Mouse (Mus musculus) MEL (cell line): ENCODE results near the gene Rab44. TPM values are rescaled to one million over a fixed set of nuclear protein-coding genes. Genes with fewer than 3 reads are reported as not detected.

Source experiments
- DNase-seq: peaks from one replicate; pipeline ENCODE4 v3.0.0; 2011; ENCODE audit warnings: low read depth, low spot score
- H3K27ac ChIP-seq: 2 replicates; pipeline ENCODE4 v1.5.1; 2012; ENCODE audit warnings: low read depth, mild to moderate bottlenecking, control low read depth, low read length, moderate library complexity; ENCODE audit not compliant: control insufficient read depth
- H3K27me3 ChIP-seq, 2 experiments: fragments of 150-350 bp in 1 of 2; sonication (generic) in 1 of 2; 2 replicates each; pipeline ENCODE4 v1.6.1; 2012; ENCODE audit warnings: low read length in 2 of 2, mild to moderate bottlenecking in 2 of 2, improper control_type of control experiment in 1 of 2, moderate library complexity in 1 of 2; ENCODE audit not compliant: insufficient read depth in 2 of 2, control insufficient read depth in 1 of 2
- H3K36me3 ChIP-seq, 2 experiments: 2 replicates each; pipeline ENCODE4 v1.6.1; 2012 to 2014; ENCODE audit warnings: low read length in 2 of 2, improper control_type of control experiment in 1 of 2, inconsistent platforms in 1 of 2, mild to moderate bottlenecking in 1 of 2; ENCODE audit not compliant: insufficient read depth in 2 of 2, control insufficient read depth in 1 of 2
- H3K4me1 ChIP-seq, 2 experiments: fragments of 150-350 bp in 1 of 2; sonication (generic) in 1 of 2; 2 replicates each; pipeline ENCODE4 v1.6.1; 2012; ENCODE audit warnings: low read length in 2 of 2, improper control_type of control experiment in 1 of 2, mild to moderate bottlenecking in 1 of 2; ENCODE audit not compliant: insufficient read depth in 2 of 2, control insufficient read depth in 1 of 2
- H3K4me3 ChIP-seq, 2 experiments: fragments of 150-350 bp in 1 of 2; sonication (generic) in 1 of 2; 2 replicates each; pipeline ENCODE4 v1.5.1; 2012; ENCODE audit warnings: low read depth in 2 of 2, low read length in 2 of 2, mild to moderate bottlenecking in 2 of 2, moderate library complexity in 2 of 2, control low read depth in 1 of 2, improper control_type of control experiment in 1 of 2; ENCODE audit not compliant: control insufficient read depth in 1 of 2, insufficient read depth in 1 of 2
- H3K79me2 ChIP-seq: 2 replicates; pipeline ENCODE4 v1.6.1; 2012; ENCODE audit warnings: mild to moderate bottlenecking, low read length, moderate library complexity; ENCODE audit not compliant: control insufficient read depth, poor library complexity, insufficient read depth
- H3K9ac ChIP-seq: 2 replicates; pipeline ENCODE4 v1.6.1; 2012; ENCODE audit warnings: low read depth, mild to moderate bottlenecking, control low read depth, low read length, moderate library complexity; ENCODE audit not compliant: control insufficient read depth, poor library complexity, severe bottlenecking
- H3K9me3 ChIP-seq: fragments of 150-350 bp; sonication (generic); replicated peaks from 2 replicates; pipeline ENCODE4 v1.6.1; 2012; ENCODE audit warnings: mild to moderate bottlenecking, low read length, improper control_type of control experiment, moderate library complexity; ENCODE audit not compliant: insufficient read depth
- BHLHE40 ChIP-seq: IDR thresholded peaks from 2 replicates; pipeline ENCODE4 v1.6.1; 2012; ENCODE audit warnings: low read depth, mild to moderate bottlenecking, inconsistent platforms, low read length, improper control_type of control experiment, borderline replicate concordance
- ETS1 ChIP-seq: IDR thresholded peaks from 2 replicates; pipeline ENCODE4 v1.6.1; 2012; ENCODE audit warnings: low read depth, mild to moderate bottlenecking, inconsistent platforms, low read length, improper control_type of control experiment, moderate library complexity
- GABPA ChIP-seq: IDR thresholded peaks from 2 replicates; pipeline ENCODE4 v1.6.1; 2012; ENCODE audit warnings: low read depth, mild to moderate bottlenecking, inconsistent platforms, low read length, improper control_type of control experiment, moderate library complexity
- GATA1 ChIP-seq: IDR thresholded peaks from 2 replicates; pipeline ENCODE4 v1.6.1; 2011; ENCODE audit warnings: low read depth, low read length, improper control_type of control experiment
- HCFC1 ChIP-seq: IDR thresholded peaks from 2 replicates; pipeline ENCODE4 v1.6.1; 2012; ENCODE audit warnings: low read depth, mild to moderate bottlenecking, inconsistent platforms, low read length, improper control_type of control experiment, moderate library complexity
- JUND ChIP-seq: IDR thresholded peaks from 2 replicates; pipeline ENCODE4 v1.6.1; 2011; ENCODE audit warnings: low read depth, mild to moderate bottlenecking, improper control_type of control experiment, low read length
- MEF2A ChIP-seq: IDR thresholded peaks from 2 replicates; pipeline ENCODE4 v1.6.1; 2014; ENCODE audit warnings: low read depth, mild to moderate bottlenecking, inconsistent platforms, low read length, improper control_type of control experiment; ENCODE audit not compliant: poor library complexity, insufficient replicate concordance, severe bottlenecking; ENCODE audit errors: extremely low read depth
- MXI1 ChIP-seq: IDR thresholded peaks from 2 replicates; pipeline ENCODE4 v1.6.1; 2011; ENCODE audit warnings: mild to moderate bottlenecking, low read depth, low read length, improper control_type of control experiment
- MYB ChIP-seq: IDR thresholded peaks from 2 replicates; pipeline ENCODE4 v1.6.1; 2011; ENCODE audit warnings: mild to moderate bottlenecking, low read depth, low read length, improper control_type of control experiment
- NELFE ChIP-seq: IDR thresholded peaks from 2 replicates; pipeline ENCODE4 v1.6.1; 2011; ENCODE audit warnings: low read depth, low read length, improper control_type of control experiment
- NRF1 ChIP-seq: IDR thresholded peaks from 2 replicates; pipeline ENCODE4 v1.6.1; 2014; ENCODE audit warnings: low read depth, mild to moderate bottlenecking, inconsistent platforms, low read length, improper control_type of control experiment, moderate library complexity; ENCODE audit not compliant: poor library complexity, insufficient read depth, severe bottlenecking
- POLR2AphosphoS5 ChIP-seq: IDR thresholded peaks from 2 replicates; pipeline ENCODE4 v1.6.1; 2012; ENCODE audit warnings: low read depth, borderline replicate concordance, mild to moderate bottlenecking, inconsistent platforms, low read length, moderate library complexity, mixed read lengths
- RAD21 ChIP-seq: IDR thresholded peaks from 2 replicates; pipeline ENCODE4 v1.6.1; 2011; ENCODE audit warnings: mild to moderate bottlenecking, low read depth, low read length, improper control_type of control experiment
- SMC3 ChIP-seq: IDR thresholded peaks from 2 replicates; pipeline ENCODE4 v1.6.1; 2011; ENCODE audit warnings: low read depth, low read length, improper control_type of control experiment
- TAL1 ChIP-seq: IDR thresholded peaks from 2 replicates; pipeline ENCODE4 v1.6.1; 2012; ENCODE audit warnings: mild to moderate bottlenecking, inconsistent platforms, low read length, moderate library complexity, mixed read lengths
- UBTF ChIP-seq: IDR thresholded peaks from 2 replicates; pipeline ENCODE4 v1.6.1; 2012; ENCODE audit warnings: low read depth, mild to moderate bottlenecking, inconsistent platforms, low read length, improper control_type of control experiment, moderate library complexity, borderline replicate concordance; ENCODE audit not compliant: insufficient read depth
- USF1 ChIP-seq: IDR thresholded peaks from 2 replicates; pipeline ENCODE4 v1.6.1; 2014; ENCODE audit warnings: low read depth, mild to moderate bottlenecking, inconsistent platforms, low read length, improper control_type of control experiment, moderate library complexity
- polyA plus RNA-seq, 2 experiments: library from polyadenylated mRNA; stranded (reverse) in 1 of 2; unstranded in 1 of 2; fragments of >175 nt in 1 of 2; fragments of >200 nt in 1 of 2; gene quantifications; 2 replicates each; pipeline versions ENCODE4 v1.2.1 to v1.2.4; 2012; ENCODE audit warnings: low replicate concordance in 2 of 2, low read depth in 1 of 2; ENCODE audit not compliant: insufficient read length in 2 of 2, insufficient read depth in 1 of 2, missing spikeins in 1 of 2
- total RNA-seq: library from RNA; depleted of rRNA; stranded (reverse); fragments of 300-350 nt; gene quantifications from 2 replicates; pipeline ENCODE4 v1.2.3, GENCODE M21; 2012

Rab44 gene
- total and polyA plus RNA-seq, 3 experiments: 7.0 to 9.5 TPM; not detected in 1

- Histone ChIP-seq H3K27me3 (no peaks in the 10 kb centered on the region), H3K9me3 (no peaks in the 10 kb centered on the region), H3K4me1 (peaks cover 8 to 38% of the 10 kb centered on the region in 2 experiments), H3K4me3 (no peak overlapping the region), H3K36me3 (peaks cover 0 to 11% of the 10 kb centered on the region in 2 experiments; a peak in 2 of 4 replicates), H3K9ac (no peak overlapping the region), H3K27ac (no peak overlapping the region), H3K79me2 (no peaks in the 10 kb centered on the region)
- TF ChIP-seq UBTF: no peak
- TF ChIP-seq MYB: no peak
- TF ChIP-seq NRF1: no peak
- TF ChIP-seq TAL1: no peak
- DNase-seq: no peak
Observed at GRCm38 (mm10) chr17:29159320-29159719, 45.4 kb downstream of the Rab44 start.

- no peak overlapping the region for H3K9ac ChIP-seq
- no peak overlapping the region for H3K4me3 ChIP-seq
- no peaks in the 10 kb centered on the region for H3K27me3 ChIP-seq
- peaks cover 8 to 37% of the 10 kb centered on the region in 2 experiments for H3K4me1 ChIP-seq
- H3K27ac ChIP-seq: no peak overlapping the region
- TF ChIP-seq USF1: no peak
- no peak for TF ChIP-seq JUND
- no peak for TF ChIP-seq GATA1
- TF ChIP-seq POLR2AphosphoS5: no peak
- TF ChIP-seq MXI1: no peak
- no peak for TF ChIP-seq NELFE
- TF ChIP-seq ETS1: no peak
- TF ChIP-seq NRF1: no peak
- TF ChIP-seq MEF2A: no peak
- no peak for TF ChIP-seq TAL1
- no peak for TF ChIP-seq UBTF
- no peak for TF ChIP-seq HCFC1
- no peak for TF ChIP-seq SMC3
- TF ChIP-seq RAD21: no peak
- no peak for TF ChIP-seq BHLHE40
- no peak for TF ChIP-seq GABPA
- no peaks in the 10 kb centered on the region for H3K79me2 ChIP-seq
- no peak for DNase-seq
- H3K9me3 ChIP-seq: no peaks in the 10 kb centered on the region
- H3K36me3 ChIP-seq: peaks cover 0 to 13% of the 10 kb centered on the region in 2 experiments; a peak in 2 of 4 replicates
Observed at GRCm38 (mm10) chr17:29159743-29160455, 46.0 kb downstream of the Rab44 start.
